Mouse (Mus musculus): ENCODE data around the gene Dzip1. TPM values are rescaled to one million over a fixed set of nuclear protein-coding genes. Genes with fewer than 3 reads are reported as not detected.

Dzip1 gene
- polyA plus RNA-seq, 2 experiments = 26.0 to 52.1 TPM

DNA sequence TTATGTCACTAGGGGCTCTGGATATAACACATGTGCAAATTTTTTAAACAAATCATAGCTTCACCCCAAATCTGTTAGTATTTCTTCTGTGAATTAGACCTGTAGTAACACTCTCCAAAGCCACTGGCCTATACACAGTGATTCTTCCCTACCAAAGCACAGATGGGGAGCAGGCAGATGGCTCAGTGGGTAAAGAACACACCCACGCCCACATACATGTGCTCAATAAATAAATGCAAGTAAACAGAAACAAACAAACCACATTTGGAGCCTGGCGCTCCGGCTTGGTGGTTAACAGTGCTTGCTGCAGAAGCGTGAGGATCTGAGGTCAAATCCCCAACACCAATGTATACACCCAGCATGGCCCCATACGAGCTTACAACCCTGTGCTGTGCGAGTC, 13.7 kb downstream of the Dzip1 start:
- Histone ChIP-seq H3K27ac (replicated peaks; ENCODE audit: low read depth, low read length) (no peak overlapping the region), H3K27me3 (ENCODE audit: control insufficient read depth, insufficient read depth, low read length) (no peaks in the 10 kb centered on the region), H3K36me3 (ENCODE audit: control insufficient read depth, insufficient read depth, low read length) (peaks cover 67% of the 10 kb centered on the region), H3K4me1 (ENCODE audit: control insufficient read depth, insufficient read depth, low read length) (no peaks in the 10 kb centered on the region), H3K4me3 (replicated peaks; ENCODE audit: low read length) (no peak overlapping the region), H3K4me2 (replicated peaks; ENCODE audit: low read depth, low read length, severe bottlenecking) (no peak overlapping the region), H3K9me3 (ENCODE audit: control insufficient read depth, low read length) (no peaks in the 10 kb centered on the region), H3K9ac (ENCODE audit: low read depth, low read length, severe bottlenecking) (no peak overlapping the region)
- no peak for TF ChIP-seq POLR2A (IDR thresholded peaks at IDR 0.05; ENCODE audit: borderline replicate concordance, extremely low read depth, insufficient read depth, insufficient read length)
- 86% methylated on average over 6 of the region's 6 CpGs for WGBS
- DNase-seq (ENCODE audit: low spot score) (no peak), ATAC-seq (ENCODE audit: low FRiP score, low read depth) (no peak)

DNA sequence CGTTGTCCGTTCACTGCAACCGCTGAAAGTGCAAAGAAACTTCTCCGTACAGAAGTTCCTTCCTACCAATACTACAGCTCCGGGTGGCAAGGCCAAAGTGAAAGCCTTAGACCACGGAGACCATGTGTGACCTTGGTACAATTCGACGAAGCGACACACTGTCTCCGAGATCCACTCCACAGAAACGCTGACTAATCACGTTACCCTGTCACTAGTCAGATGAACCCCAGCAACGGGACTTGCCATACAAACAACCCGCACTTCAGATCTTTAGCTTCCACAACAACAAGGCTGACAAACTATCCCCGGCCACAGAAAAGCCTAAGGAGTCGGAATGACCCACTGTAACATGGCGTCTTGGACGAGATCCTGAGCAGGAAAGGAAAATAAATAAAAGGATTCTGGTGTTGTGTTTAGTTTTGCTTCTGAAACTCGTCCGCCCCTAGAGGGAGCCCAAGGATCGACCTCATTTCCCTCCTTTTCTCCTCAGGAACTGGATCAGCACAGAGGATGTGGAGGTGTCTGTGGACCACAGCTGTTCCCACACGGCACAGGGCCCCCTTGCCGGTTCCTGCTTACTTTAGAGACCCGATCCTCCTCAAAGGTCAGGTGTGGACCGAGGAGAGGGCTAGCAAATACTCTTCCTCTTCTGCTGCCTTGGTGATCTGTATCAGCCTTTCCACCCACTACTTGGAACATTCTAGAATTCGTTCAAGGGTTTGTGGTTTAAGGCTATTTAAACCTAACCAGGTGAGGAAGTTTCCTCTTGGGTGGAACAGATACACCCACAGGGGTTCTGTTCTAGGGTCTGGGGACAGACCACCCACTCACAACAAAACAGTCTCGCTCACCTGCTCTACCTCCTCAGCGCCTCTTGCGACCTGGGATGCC, 14.7 kb downstream of the Dzip1 start:
- no peaks in the 10 kb centered on the region for H3K27me3 ChIP-seq (ENCODE audit: control insufficient read depth, insufficient read depth, low read length)
- H3K4me3 ChIP-seq (replicated peaks; ENCODE audit: low read length) = no peak overlapping the region
- H3K36me3 ChIP-seq (ENCODE audit: control insufficient read depth, insufficient read depth, low read length) = peaks cover 66% of the 10 kb centered on the region
- ATAC-seq (ENCODE audit: low FRiP score, low read depth) (peak; percentile 40; the same call in 1 of the 2 replicates), DNase-seq (ENCODE audit: low spot score) (peak; percentile 53)
- H3K4me2 ChIP-seq (replicated peaks; ENCODE audit: low read depth, low read length, severe bottlenecking) = no peak overlapping the region
- WGBS = 68% methylated on average over 29 of the region's 29 CpGs
- H3K9ac ChIP-seq (ENCODE audit: low read depth, low read length, severe bottlenecking) = no peak overlapping the region
- no peak for TF ChIP-seq POLR2A (IDR thresholded peaks at IDR 0.05; ENCODE audit: borderline replicate concordance, extremely low read depth, insufficient read depth, insufficient read length)
- no peaks in the 10 kb centered on the region for H3K4me1 ChIP-seq (ENCODE audit: control insufficient read depth, insufficient read depth, low read length)
- no peaks in the 10 kb centered on the region for H3K9me3 ChIP-seq (ENCODE audit: control insufficient read depth, low read length)
- H3K27ac ChIP-seq (replicated peaks; ENCODE audit: low read depth, low read length) = no peak overlapping the region

DNA sequence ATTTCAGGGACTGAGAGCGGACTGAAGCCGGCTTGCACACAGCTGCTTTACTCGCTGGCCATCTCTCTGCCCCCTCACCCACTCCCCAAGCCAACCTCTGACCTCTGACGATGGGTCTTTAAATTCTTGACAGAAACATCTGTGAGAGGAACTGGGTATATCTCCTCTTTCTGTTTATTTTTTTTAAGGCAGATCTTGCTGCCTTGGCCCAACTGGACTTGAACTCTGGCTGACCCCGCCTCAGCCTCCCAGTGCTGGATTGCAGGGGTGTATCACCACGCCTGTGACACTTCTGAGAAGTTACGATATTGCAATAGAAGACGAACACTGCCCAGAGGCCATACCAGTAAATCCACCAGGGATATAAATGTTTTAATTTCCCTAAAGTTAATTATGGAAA, 15.4 kb downstream of the Dzip1 start:
- peaks cover 66% of the 10 kb centered on the region for H3K36me3 ChIP-seq (ENCODE audit: control insufficient read depth, insufficient read depth, low read length)
- WGBS = 72% methylated on average over 8 of the region's 8 CpGs

DNA sequence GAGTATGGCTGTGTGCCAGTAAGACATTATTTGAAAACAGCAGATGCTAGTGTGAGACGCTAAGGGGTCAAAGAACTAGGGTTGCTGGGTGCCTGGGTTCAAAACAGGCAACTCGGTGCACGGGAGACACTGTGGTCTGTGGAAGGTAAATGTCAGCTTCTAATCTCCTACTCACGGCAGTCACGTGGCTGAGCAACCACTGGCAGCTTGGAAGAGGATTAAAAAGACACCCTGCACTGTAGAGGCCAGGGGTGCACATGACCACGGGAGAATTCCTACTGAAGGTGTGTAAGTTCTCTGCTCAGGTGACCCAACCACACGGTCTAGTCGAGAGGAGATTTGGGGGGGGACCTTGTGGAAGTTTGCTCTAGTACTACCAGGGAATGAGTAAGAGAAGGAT, 17.7 kb downstream of the Dzip1 start:
- H3K27me3 ChIP-seq (ENCODE audit: control insufficient read depth, insufficient read depth, low read length) = no peaks in the 10 kb centered on the region
- WGBS = 76% methylated on average over 8 of the region's 8 CpGs
- no peaks in the 10 kb centered on the region for H3K4me1 ChIP-seq (ENCODE audit: control insufficient read depth, insufficient read depth, low read length)
- H3K27ac ChIP-seq (replicated peaks; ENCODE audit: low read depth, low read length) = no peak overlapping the region
- H3K4me3 ChIP-seq (replicated peaks; ENCODE audit: low read length) = no peak overlapping the region
- H3K9ac ChIP-seq (ENCODE audit: low read depth, low read length, severe bottlenecking) = no peak overlapping the region
- no peak overlapping the region for H3K4me2 ChIP-seq (replicated peaks; ENCODE audit: low read depth, low read length, severe bottlenecking)
- ATAC-seq (ENCODE audit: low FRiP score, low read depth) (no peak), DNase-seq (ENCODE audit: low spot score) (no peak)
- H3K36me3 ChIP-seq (ENCODE audit: control insufficient read depth, insufficient read depth, low read length) = peaks cover 80% of the 10 kb centered on the region
- no peaks in the 10 kb centered on the region for H3K9me3 ChIP-seq (ENCODE audit: control insufficient read depth, low read length)
- no peak for TF ChIP-seq POLR2A (IDR thresholded peaks at IDR 0.05; ENCODE audit: borderline replicate concordance, extremely low read depth, insufficient read depth, insufficient read length)

More for the DNA sequence above, 15.4 kb downstream of the Dzip1 start:
- H3K9ac ChIP-seq (ENCODE audit: low read depth, low read length, severe bottlenecking) = no peak overlapping the region
- no peak overlapping the region for H3K4me3 ChIP-seq (replicated peaks; ENCODE audit: low read length)
- no peaks in the 10 kb centered on the region for H3K27me3 ChIP-seq (ENCODE audit: control insufficient read depth, insufficient read depth, low read length)
- DNase-seq (ENCODE audit: low spot score) (no peak), ATAC-seq (ENCODE audit: low FRiP score, low read depth) (no peak)
- H3K4me1 ChIP-seq (ENCODE audit: control insufficient read depth, insufficient read depth, low read length) = no peaks in the 10 kb centered on the region
- H3K4me2 ChIP-seq (replicated peaks; ENCODE audit: low read depth, low read length, severe bottlenecking) = no peak overlapping the region
- no peak for TF ChIP-seq POLR2A (IDR thresholded peaks at IDR 0.05; ENCODE audit: borderline replicate concordance, extremely low read depth, insufficient read depth, insufficient read length)
- no peaks in the 10 kb centered on the region for H3K9me3 ChIP-seq (ENCODE audit: control insufficient read depth, low read length)
- no peak overlapping the region for H3K27ac ChIP-seq (replicated peaks; ENCODE audit: low read depth, low read length)

DNA sequence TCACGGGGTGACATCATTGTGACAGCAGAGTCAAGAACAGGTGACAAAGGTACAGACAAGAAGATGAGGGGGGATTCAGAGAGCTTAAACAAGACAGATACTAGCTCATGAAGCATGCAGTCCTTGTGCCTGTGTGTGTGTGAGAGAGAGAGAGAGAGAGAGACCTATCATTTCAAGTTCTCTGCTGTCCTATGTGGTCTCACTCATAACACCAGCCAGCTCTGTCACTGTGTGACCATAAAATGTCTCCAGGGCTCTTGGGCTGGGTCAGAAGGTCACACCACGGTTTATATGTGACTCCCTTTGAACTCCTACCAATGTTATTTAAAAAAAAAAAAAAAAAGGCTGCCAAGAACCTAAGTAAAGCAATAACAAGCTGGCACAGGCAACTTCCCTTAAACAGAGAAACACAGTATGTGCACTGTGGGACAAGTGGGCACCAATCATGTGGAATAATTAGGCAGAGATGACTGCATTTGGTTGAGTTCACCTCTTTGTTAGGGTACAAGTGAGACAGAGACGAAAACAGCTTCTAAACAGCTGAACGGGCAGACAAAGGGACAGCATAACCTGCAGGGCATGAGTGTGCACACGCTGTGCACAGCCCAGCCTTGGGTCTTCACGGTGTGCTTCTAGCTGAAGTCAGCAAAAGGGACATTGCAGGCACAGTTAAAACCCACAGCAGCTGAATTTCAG, 21.2 kb downstream of the Dzip1 start:
- DNase-seq (ENCODE audit: low spot score) (no peak), ATAC-seq (ENCODE audit: low FRiP score, low read depth) (no peak)
- TF ChIP-seq POLR2A (IDR thresholded peaks at IDR 0.05; ENCODE audit: borderline replicate concordance, extremely low read depth, insufficient read depth, insufficient read length) = no peak
- H3K9ac ChIP-seq (ENCODE audit: low read depth, low read length, severe bottlenecking) = no peak overlapping the region
- H3K27me3 ChIP-seq (ENCODE audit: control insufficient read depth, insufficient read depth, low read length) = no peaks in the 10 kb centered on the region
- 48% methylated on average over 6 of the region's 6 CpGs for WGBS
- no peaks in the 10 kb centered on the region for H3K9me3 ChIP-seq (ENCODE audit: control insufficient read depth, low read length)
- H3K4me3 ChIP-seq (replicated peaks; ENCODE audit: low read length) = no peak overlapping the region
- H3K27ac ChIP-seq (replicated peaks; ENCODE audit: low read depth, low read length) = no peak overlapping the region
- H3K4me1 ChIP-seq (ENCODE audit: control insufficient read depth, insufficient read depth, low read length) = no peaks in the 10 kb centered on the region
- H3K4me2 ChIP-seq (replicated peaks; ENCODE audit: low read depth, low read length, severe bottlenecking) = no peak overlapping the region
- H3K36me3 ChIP-seq (ENCODE audit: control insufficient read depth, insufficient read depth, low read length) = peaks cover 86% of the 10 kb centered on the region

Data from limb, embryonic 14.5 days (tissue).